Mouse (Mus musculus): ENCODE measurements at regions not wholly inside any gene's neighbourhood (a gene's known extent, or its start where the extent isn't known, plus 50 kb on each side); places are given as distances from the start of the nearest gene placed in this dataset.

DNA sequence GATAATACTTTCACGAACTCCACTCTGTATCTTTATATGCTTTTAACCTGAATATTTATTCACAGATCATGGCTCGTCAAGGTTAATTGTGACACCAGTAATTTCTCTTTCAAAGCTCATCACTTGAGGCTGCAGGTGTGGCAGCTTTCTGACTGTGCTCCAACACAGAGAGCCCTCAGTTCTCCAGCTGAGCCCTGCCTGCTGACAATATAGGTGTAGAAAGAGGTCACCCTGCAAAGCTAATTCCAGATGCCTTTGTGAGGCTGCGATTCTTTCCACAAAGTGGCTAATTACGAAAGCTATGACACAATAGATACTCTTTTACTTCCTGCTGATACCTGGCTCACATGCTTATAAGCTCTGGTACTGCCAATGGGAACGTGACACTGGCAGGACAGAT lies 64.0 kb downstream of the Slitrk5 start:
- no peak for DNase-seq

DNA sequence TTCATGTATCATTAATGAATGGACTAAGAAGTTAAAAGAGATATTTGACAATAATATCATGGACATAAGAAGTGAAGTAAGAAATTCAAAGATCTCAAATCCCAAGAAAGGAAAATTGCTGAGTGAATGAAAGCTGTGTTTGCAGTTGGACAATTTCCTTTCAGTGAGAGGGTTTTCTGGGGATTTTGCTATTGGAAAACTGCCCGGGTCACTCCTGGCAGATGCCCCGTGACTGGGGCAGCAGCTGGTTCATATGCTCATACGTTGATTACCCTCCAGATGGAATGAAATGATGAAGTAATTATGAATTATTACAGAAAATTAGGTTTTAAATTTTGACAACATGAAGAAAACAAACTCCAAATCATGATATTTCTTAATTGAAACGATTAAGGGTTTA lies 88.7 kb downstream of the Slitrk5 start:
- DNase-seq, result no peak

DNA sequence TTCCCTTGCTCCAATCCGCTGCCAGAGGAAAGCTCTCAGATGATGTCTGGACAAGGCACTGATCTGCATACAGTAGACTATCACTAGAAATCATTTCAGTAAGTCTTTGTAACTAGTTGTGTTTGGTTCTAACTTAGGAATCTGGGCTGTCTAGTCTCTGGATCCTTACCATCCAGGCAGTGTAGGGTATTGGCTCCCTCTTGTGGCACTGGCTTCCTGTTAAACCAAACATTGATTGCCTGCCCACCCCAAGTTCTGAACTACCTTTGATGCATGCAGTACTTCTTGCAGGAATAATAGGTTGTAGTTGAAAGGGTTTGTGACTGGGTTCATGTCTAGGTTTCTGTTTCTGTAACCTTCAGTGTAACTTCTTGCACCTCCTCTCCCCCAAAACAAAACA lies 103.3 kb downstream of the Slitrk5 start:
- peak; percentile 5 for DNase-seq

DNA sequence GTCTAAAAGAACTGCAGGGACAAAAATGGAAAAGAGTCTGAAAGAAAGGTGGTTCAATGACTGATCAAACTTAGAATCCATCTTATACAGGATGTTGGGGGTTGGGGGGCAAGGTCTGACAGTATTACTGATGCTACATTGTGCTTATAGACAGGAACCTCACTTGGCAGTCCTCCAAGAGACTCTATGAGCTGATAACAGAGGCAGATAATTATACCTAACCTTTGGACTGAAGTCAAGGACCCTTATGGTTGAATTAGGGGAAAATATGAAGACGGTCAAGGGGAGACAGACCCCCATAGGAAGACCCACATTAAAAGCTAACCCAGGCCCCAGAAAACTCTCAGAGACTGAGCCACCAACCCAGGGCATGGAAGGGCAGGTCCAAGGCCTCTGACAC lies 133.1 kb downstream of the Slitrk5 start:
- DNase-seq, result no peak

DNA sequence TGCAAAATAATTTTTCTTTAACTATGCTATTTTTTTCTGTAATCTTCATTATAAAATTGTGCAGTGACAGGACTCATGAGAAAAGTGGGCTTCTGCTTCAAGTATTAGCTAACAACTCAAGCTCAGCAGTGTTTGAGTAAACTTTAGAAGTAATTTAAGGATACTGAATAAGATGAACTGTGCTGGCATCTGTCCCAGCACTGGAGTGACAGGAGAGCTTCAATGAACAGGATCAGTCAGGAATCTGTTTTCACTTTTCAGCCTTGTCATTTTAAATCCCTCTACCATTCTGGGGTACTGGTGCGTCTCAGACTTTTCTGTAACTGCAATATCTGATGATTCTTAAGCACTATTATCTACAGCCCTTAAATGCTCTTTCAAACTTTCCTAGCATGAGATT lies 135.0 kb downstream of the Slitrk5 start:
- no peak for DNase-seq

DNA sequence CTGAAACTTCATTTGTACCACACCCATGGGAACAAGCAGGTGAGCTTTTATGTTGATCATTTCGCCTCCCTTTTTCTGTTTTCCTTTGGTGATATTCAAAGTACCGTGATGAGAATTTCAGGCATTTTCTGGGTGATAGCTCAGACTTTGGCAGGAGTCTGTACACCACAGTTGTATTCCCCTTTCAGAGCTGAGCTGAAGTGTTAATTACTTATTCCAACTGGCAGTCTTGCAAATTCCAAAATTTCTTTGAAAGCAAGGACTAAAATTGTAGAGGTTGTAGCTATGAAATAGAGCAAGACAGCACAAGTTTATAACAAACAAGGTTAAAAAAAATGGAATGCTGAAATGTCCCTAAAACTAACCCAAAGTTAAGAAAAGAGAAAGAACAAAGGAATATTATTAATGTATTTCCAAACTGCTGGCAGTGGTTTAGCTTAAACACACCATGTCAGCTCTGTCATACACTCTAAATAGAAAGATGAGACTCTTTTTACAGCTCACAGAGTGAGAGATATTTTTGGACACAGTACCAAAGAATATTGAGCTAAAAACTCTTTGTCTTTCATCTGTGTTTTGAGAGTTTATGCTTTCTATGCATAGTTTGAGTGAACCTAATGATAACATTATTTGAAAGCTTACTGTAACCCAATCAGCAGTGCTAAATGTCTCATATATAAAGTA lies 147.3 kb downstream of the Slitrk5 start:
- DNase-seq, result no peak

Measured in embryo, embryonic 11 days (tissue).